Mouse (Mus musculus): ENCODE measurements around the gene Aif1. TPM values are rescaled to one million over a fixed set of nuclear protein-coding genes. Genes with fewer than 3 reads are reported as not detected.

Gene Aif1
- polyA plus RNA-seq, 1 experiment from 2014 or later = 16.5 TPM

DNA sequence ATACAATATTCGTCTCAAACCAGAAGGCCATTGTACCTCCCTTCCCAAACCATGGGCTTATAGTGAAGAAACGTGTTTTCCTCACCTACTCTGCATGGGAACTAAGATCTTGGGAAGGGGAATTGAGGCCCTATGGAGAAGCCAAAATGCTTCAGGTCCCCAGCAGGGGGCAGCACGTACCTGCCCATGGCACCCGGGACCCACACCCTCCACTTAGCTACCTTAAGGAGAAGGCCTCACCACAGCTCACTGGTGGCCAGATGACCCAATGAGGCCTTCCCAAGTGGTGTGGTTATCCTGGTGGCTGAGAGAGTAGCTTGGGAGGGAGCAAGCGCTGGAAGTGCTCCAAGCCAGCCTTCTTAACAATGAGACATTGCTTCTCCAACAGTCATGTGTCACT lies 2.7 kb upstream of the Aif1 start:
- H3K9ac ChIP-seq (ENCODE audit: low read depth, low read length) = no peak overlapping the region
- H3K9me3 ChIP-seq (ENCODE audit: control insufficient read depth, low read length) = no peaks in the 10 kb centered on the region
- peaks cover 4% of the 10 kb centered on the region; the same call in 1 of the 2 replicates for H3K4me1 ChIP-seq (ENCODE audit: control insufficient read depth, insufficient read depth, low read length)
- no peak overlapping the region for H3K4me3 ChIP-seq (ENCODE audit: low read depth, low read length)
- peak; percentile 74 for DNase-seq (ENCODE audit: low spot score)
- no peak overlapping the region for H3K4me2 ChIP-seq (ENCODE audit: low read depth, low read length)
- H3K27me3 ChIP-seq (replicated peaks; ENCODE audit: control insufficient read depth, insufficient read depth, low read length) = no peaks in the 10 kb centered on the region
- ATAC-seq (ENCODE audit: low read depth) = peak; percentile 82
- H3K27ac ChIP-seq (replicated peaks; ENCODE audit: low read depth, low read length) = no peak overlapping the region
- H3K36me3 ChIP-seq (ENCODE audit: control insufficient read depth, insufficient read depth, low read length) = no peaks in the 10 kb centered on the region
- WGBS = 18% methylated on average over 5 of the region's 5 CpGs

DNA sequence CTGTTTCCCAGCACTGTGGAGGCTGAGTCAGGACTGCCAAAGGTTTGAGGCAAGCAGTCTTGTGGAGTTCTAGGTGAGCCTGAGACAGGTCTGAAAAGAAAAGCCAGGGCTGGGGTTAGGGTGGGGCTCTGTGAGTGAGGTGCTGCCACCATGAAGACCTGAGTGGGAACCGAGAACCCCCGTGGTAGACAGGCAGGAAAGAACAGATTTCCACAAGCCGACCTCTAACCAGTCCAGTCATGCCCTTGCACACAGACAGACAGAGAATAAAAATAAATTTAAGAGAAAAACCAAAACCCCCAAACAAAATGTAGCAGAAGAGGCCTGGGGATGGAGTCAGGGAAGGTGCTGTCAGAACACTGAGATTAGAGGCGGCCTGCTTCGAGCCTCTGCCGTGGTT lies 486 bp downstream of the Aif1 start:
- Histone ChIP-seq H3K36me3 (ENCODE audit: control insufficient read depth, insufficient read depth, low read length) (no peaks in the 10 kb centered on the region), H3K9ac (ENCODE audit: low read depth, low read length) (peak overlapping the region; percentile 30; the same call in 1 of the 2 replicates), H3K4me3 (ENCODE audit: low read depth, low read length) (no peak overlapping the region), H3K27me3 (replicated peaks; ENCODE audit: control insufficient read depth, insufficient read depth, low read length) (no peaks in the 10 kb centered on the region), H3K9me3 (ENCODE audit: control insufficient read depth, low read length) (no peaks in the 10 kb centered on the region), H3K4me2 (ENCODE audit: low read depth, low read length) (no peak overlapping the region), H3K27ac (replicated peaks; ENCODE audit: low read depth, low read length) (no peak overlapping the region), H3K4me1 (ENCODE audit: control insufficient read depth, insufficient read depth, low read length) (peaks cover 6% of the 10 kb centered on the region; the same call in 1 of the 2 replicates)
- DNase-seq (ENCODE audit: low spot score) = no peak
- no peak for ATAC-seq (ENCODE audit: low read depth)
- 67% methylated on average over 6 of the region's 6 CpGs for WGBS

GRCm38 (mm10) chr17:35174201-35174977 lies 1.5 kb downstream of the Aif1 start:
- WGBS = 58% methylated on average over 8 of the region's 8 CpGs
- no peak overlapping the region for H3K9ac ChIP-seq (ENCODE audit: low read depth, low read length)

GRCm38 (mm10) chr17:35173329-35173728 lies 2.5 kb downstream of the Aif1 start:
- Histone ChIP-seq H3K4me3 (ENCODE audit: low read depth, low read length) (no peak overlapping the region), H3K27ac (replicated peaks; ENCODE audit: low read depth, low read length) (no peak overlapping the region; the same call in 1 of the 2 replicates), H3K27me3 (replicated peaks; ENCODE audit: control insufficient read depth, insufficient read depth, low read length) (no peaks in the 10 kb centered on the region), H3K4me2 (ENCODE audit: low read depth, low read length) (no peak overlapping the region), H3K4me1 (ENCODE audit: control insufficient read depth, insufficient read depth, low read length) (peaks cover 6% of the 10 kb centered on the region; the same call in 1 of the 2 replicates), H3K9me3 (ENCODE audit: control insufficient read depth, low read length) (no peaks in the 10 kb centered on the region), H3K9ac (ENCODE audit: low read depth, low read length) (peak overlapping the region; percentile 19; the same call in 1 of the 2 replicates), H3K36me3 (ENCODE audit: control insufficient read depth, insufficient read depth, low read length) (no peaks in the 10 kb centered on the region)
- DNase-seq (ENCODE audit: low spot score) = no peak
- ATAC-seq (ENCODE audit: low read depth) = no peak
- 57% methylated on average over 3 of the region's 3 CpGs for WGBS

More at GRCm38 (mm10) chr17:35174201-35174977, 1.5 kb downstream of the Aif1 start:
- Histone ChIP-seq H3K27ac (replicated peaks; ENCODE audit: low read depth, low read length) (no peak overlapping the region), H3K4me2 (ENCODE audit: low read depth, low read length) (no peak overlapping the region), H3K4me1 (ENCODE audit: control insufficient read depth, insufficient read depth, low read length) (peaks cover 6% of the 10 kb centered on the region; the same call in 1 of the 2 replicates), H3K9me3 (ENCODE audit: control insufficient read depth, low read length) (no peaks in the 10 kb centered on the region), H3K27me3 (replicated peaks; ENCODE audit: control insufficient read depth, insufficient read depth, low read length) (no peaks in the 10 kb centered on the region), H3K4me3 (ENCODE audit: low read depth, low read length) (no peak overlapping the region), H3K36me3 (ENCODE audit: control insufficient read depth, insufficient read depth, low read length) (no peaks in the 10 kb centered on the region)
- no peak for ATAC-seq (ENCODE audit: low read depth)
- DNase-seq (ENCODE audit: low spot score) = no peak

- Histone ChIP-seq H3K27ac (replicated peaks; ENCODE audit: low read depth, low read length) (no peak overlapping the region), H3K4me2 (ENCODE audit: low read depth, low read length) (no peak overlapping the region), H3K4me3 (ENCODE audit: low read depth, low read length) (no peak overlapping the region), H3K4me1 (ENCODE audit: control insufficient read depth, insufficient read depth, low read length) (peaks cover 6% of the 10 kb centered on the region; the same call in 1 of the 2 replicates), H3K27me3 (replicated peaks; ENCODE audit: control insufficient read depth, insufficient read depth, low read length) (no peaks in the 10 kb centered on the region), H3K9ac (ENCODE audit: low read depth, low read length) (no peak overlapping the region), H3K36me3 (ENCODE audit: control insufficient read depth, insufficient read depth, low read length) (no peaks in the 10 kb centered on the region), H3K9me3 (ENCODE audit: control insufficient read depth, low read length) (no peaks in the 10 kb centered on the region)
- WGBS = 62% methylated on average over 11 of the region's 11 CpGs
- ATAC-seq (ENCODE audit: low read depth) = peak; percentile 45
- DNase-seq (ENCODE audit: low spot score) = peak; percentile 71
Observed at GRCm38 (mm10) chr17:35172445-35173234, 3.2 kb downstream of the Aif1 start.

DNA sequence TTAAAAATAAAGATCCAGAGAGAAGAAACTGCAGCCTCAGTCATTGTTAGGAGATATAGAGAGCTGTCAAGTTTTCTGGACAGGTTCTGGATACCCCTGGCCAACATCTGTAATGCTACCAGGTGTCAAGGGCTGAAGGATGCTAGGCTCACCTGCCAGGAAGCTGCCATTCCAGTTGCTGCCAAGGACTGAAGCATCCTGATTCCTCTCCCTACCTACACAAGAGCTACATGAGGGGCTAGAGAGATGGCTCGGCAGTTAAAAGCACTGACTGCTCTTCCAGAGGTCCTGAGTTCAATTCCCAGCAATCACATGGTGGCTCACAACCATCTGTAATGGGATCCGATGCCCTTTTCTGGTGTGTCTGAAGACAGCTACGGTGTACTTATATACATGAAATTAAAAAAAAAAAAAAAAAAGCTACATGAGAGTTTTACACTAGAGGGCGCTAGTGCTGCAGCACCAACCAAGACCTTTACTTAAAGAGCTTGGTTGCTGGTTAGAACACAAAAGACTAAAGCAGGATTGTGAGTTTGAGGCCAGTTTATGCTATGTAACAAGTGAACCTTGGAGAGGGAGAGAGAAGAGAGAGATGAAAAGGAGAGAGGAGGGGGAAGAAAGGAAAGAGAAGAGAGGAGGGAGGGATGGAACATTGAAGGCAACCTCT lies 7.2 kb downstream of the Aif1 start:
- Histone ChIP-seq H3K4me3 (ENCODE audit: low read depth, low read length) (no peak overlapping the region), H3K9ac (ENCODE audit: low read depth, low read length) (no peak overlapping the region), H3K9me3 (ENCODE audit: control insufficient read depth, low read length) (no peaks in the 10 kb centered on the region), H3K4me2 (ENCODE audit: low read depth, low read length) (no peak overlapping the region), H3K4me1 (ENCODE audit: control insufficient read depth, insufficient read depth, low read length) (peaks cover 13% of the 10 kb centered on the region), H3K27me3 (replicated peaks; ENCODE audit: control insufficient read depth, insufficient read depth, low read length) (no peaks in the 10 kb centered on the region), H3K36me3 (ENCODE audit: control insufficient read depth, insufficient read depth, low read length) (no peaks in the 10 kb centered on the region), H3K27ac (replicated peaks; ENCODE audit: low read depth, low read length) (no peak overlapping the region)
- WGBS = 12% methylated on average over 4 of the region's 4 CpGs
- DNase-seq (ENCODE audit: low spot score) (peak; percentile 84), ATAC-seq (ENCODE audit: low read depth) (no peak)

- Histone ChIP-seq H3K9ac (ENCODE audit: low read depth, low read length) (no peak overlapping the region), H3K4me3 (ENCODE audit: low read depth, low read length) (no peak overlapping the region), H3K4me1 (ENCODE audit: control insufficient read depth, insufficient read depth, low read length) (peaks cover 13% of the 10 kb centered on the region), H3K9me3 (ENCODE audit: control insufficient read depth, low read length) (no peaks in the 10 kb centered on the region), H3K27ac (replicated peaks; ENCODE audit: low read depth, low read length) (no peak overlapping the region), H3K36me3 (ENCODE audit: control insufficient read depth, insufficient read depth, low read length) (no peaks in the 10 kb centered on the region), H3K27me3 (replicated peaks; ENCODE audit: control insufficient read depth, insufficient read depth, low read length) (no peaks in the 10 kb centered on the region), H3K4me2 (ENCODE audit: low read depth, low read length) (no peak overlapping the region)
- ATAC-seq (ENCODE audit: low read depth) (no peak), DNase-seq (ENCODE audit: low spot score) (no peak)
- WGBS = 90% methylated on average over 7 of the region's 7 CpGs
Observed at GRCm38 (mm10) chr17:35167794-35168193, 8.1 kb downstream of the Aif1 start.

- no peak overlapping the region for H3K4me3 ChIP-seq (ENCODE audit: low read depth, low read length)
- H3K9ac ChIP-seq (ENCODE audit: low read depth, low read length) = 0 out of 2 replicates have a peak overlapping the region, but pooled peaks have one; percentile 62
- H3K27ac ChIP-seq (replicated peaks; ENCODE audit: low read depth, low read length) = peak overlapping the region; percentile 95; the same call in 1 of the 2 replicates
Observed at GRCm38 (mm10) chr17:35166352-35167035, 9.4 kb downstream of the Aif1 start.

More at GRCm38 (mm10) chr17:35166352-35167035, 9.4 kb downstream of the Aif1 start:
- Histone ChIP-seq H3K4me2 (ENCODE audit: low read depth, low read length) (peak overlapping the region; percentile 67), H3K27me3 (replicated peaks; ENCODE audit: control insufficient read depth, insufficient read depth, low read length) (no peaks in the 10 kb centered on the region), H3K36me3 (ENCODE audit: control insufficient read depth, insufficient read depth, low read length) (peaks cover 8% of the 10 kb centered on the region), H3K9me3 (ENCODE audit: control insufficient read depth, low read length) (no peaks in the 10 kb centered on the region), H3K4me1 (ENCODE audit: control insufficient read depth, insufficient read depth, low read length) (peaks cover 21% of the 10 kb centered on the region)
- ATAC-seq (ENCODE audit: low read depth) (no peak), DNase-seq (ENCODE audit: low spot score) (peak; percentile 90)
- WGBS = 73% methylated on average over 8 of the region's 8 CpGs
